Mouse (Mus musculus) thymus, postnatal 0 days (tissue): ENCODE data around the gene Lpin2. TPM values are rescaled to one million over a fixed set of nuclear protein-coding genes. Genes with fewer than 3 reads are reported as not detected.

Experiments
- DNase-seq: peaks from one replicate; pipeline ENCODE4 v3.0.0-alpha.2; 2015; ENCODE audit warnings: low spot score
- polyA plus RNA-seq: library from polyadenylated mRNA; unstranded; fragments of >200 nt; fragmentation: Nextera tagmentation; extraction: Ambion mirVana; gene quantifications from 2 replicates; pipeline ENCODE4 v1.2.1, GENCODE M21; 2015

The Lpin2 gene
- polyA plus RNA-seq, 1 experiment from 2014 or later = 19.8 TPM

GRCm38 (mm10) chr17:71169639-71170038, 12.7 kb upstream of the Lpin2 start:
- no peak for DNase-seq

DNA sequence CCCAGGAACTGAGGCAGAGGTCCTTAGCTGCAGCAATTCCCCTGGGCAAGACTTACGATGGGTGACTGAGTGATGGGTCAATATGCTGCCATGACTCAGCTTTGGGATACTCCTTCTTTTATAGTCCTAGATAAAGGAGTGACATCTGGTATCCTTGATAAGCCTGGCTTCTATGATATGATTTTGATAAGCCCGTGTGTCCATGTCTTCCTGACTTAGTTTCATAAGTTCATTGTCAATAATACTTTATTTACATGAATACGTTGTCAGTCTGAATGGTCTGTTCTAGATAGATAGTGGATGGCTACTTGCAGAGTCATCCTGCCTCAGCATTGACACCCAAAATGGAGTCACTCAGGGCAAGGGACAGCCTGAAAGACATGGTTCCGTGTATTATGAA, 11.2 kb upstream of the Lpin2 start:
- no peak for DNase-seq

GRCm38 (mm10) chr17:71177336-71177735, 5.0 kb upstream of the Lpin2 start:
- DNase-seq = no peak

GRCm38 (mm10) chr17:71177949-71178348, 4.4 kb upstream of the Lpin2 start:
- DNase-seq = no peak

DNA sequence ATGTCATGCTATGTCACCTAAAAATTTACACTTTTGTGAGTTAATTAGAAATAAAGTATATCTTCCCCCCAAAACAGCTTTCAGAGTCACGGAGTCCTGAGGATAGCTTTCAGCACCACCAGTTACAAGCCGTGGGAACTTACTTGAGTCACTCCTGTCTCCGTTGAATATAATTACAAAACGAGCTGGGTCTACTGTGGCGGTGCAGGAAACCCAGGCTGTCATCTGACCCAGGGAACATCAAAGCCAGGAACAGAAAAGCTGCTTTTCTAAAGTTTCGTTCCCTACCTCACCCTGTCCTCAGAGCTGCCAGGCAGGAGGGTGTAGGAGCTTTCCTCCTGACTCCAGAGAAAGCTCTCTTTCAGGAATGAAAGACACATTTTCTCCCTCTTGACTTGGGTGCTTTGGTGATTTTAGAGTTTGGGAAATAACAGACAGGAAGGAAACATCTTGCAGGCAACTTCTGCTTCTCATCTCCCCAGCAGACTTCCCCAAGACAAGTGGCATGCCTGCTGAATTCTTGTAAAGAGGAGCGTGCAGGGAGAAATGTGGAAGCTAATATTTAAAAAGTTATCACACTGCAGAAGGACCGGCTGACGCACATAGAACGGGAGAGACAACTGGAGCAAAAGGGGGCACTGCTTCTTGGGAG, 3.7 kb upstream of the Lpin2 start:
- peak; percentile 41 for DNase-seq

DNA sequence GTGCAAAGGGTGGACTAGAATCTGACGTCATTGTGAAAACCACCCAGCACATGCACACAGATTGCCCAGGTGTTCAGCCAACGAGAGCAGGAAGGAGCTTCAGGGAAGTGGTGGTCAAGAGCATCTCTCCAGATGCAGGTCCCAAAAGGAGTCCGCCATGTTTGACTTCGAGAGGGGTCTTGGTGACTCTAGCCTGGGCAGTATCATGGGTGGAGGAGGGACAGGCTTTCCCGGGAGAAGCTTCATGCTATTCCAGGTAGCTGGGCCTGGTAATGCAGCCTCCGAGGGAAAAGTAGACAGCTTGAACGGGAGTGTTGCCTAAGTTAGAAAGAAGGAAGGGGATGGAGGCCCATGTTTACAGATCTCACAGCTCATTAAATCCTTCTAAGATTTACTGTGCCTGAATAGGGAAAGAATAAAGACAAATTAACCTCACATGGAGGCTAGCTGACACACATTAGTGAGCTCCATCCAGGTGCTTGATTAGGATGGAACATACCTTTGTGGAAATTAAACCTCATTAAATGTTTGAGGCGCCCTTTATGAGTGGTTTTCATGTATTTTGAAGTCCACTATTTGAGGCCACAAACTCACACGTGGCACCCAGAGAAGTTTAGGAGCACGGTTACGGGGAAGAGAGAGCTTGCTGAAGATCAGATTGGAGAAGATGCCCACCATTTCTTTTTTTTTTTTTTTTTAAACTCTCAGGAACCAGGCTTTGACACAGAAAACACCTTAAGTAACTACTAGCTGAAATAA, 2.6 kb upstream of the Lpin2 start:
- DNase-seq = no peak

DNA sequence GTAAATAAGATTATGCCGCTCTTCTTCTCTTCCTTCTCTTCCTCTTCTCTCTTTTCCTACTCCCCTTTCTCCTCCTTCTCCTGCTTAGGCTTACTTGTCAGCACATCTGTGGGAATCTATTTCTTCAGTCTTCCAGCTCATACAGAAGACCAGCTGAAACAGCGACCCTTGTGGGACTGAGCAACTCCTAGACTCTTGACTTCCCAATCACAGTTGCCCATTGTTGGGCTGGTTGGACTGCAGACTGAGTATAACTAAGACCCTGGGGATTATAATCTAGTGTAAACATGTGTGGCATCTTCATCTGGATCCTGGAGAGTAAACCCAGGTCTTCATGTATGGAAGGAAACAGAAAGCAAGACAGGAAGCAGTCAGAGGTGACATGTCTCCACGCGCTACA, 1.8 kb upstream of the Lpin2 start:
- no peak for DNase-seq

- DNase-seq = peak; percentile 92
Measured at GRCm38 (mm10) chr17:71182871-71183656, 704 bp downstream of the Lpin2 start.

DNA sequence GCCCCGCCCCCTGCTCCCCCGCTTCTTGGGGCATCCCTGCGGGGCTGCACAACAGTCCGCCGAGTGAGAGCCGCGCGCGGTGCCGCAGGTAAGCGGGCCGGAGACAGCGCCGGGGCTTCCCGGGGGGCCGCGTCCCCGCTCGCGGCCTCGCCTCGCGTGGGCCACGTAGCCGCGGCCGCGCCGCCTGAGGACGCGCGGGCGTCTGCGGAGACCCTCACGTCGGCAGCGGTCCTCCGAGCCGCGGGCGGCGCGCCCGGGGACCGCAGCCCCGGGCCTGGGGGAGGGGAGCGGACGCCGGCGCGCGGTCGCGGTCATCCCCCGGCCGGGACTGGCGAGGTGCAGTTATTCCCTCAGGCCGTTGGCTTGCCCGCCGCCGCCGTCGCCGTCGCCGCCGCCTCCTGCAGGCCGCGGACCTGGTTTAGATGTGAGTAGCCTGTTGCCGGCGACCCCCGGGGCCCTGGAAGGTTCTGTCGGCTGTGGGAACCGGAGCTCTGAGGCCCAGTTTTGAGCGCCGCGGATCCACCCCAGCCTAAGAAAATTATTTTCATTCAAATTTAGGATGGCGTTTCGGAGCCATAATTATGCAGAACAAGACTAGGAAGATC, 1.4 kb downstream of the Lpin2 start:
- DNase-seq = no peak

GRCm38 (mm10) chr17:71184356-71185111, 2.2 kb downstream of the Lpin2 start:
- peak; percentile 56 for DNase-seq

GRCm38 (mm10) chr17:71185368-71185767, 3.0 kb downstream of the Lpin2 start:
- DNase-seq = no peak

DNA sequence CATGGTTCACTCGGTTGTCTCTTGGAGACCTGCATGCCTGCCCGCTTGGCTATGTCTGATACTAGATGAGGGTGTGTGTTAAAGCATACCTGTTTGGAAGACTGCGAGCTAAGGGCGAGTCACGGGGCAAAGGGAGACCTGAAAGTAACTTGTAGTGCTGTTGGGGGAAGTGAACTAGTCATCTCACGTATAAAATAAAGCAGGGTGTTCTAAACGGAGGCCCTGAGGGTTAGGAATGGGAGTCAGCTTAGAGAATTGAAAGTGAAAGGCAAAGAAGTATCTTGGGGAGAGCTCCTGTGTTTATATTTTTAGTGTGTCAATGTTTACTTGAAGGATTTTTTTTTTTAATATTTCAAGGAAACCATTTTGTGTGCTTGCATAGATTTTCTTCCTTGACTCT, 8.2 kb downstream of the Lpin2 start:
- no peak for DNase-seq

GRCm38 (mm10) chr17:71191063-71191462, 8.7 kb downstream of the Lpin2 start:
- DNase-seq = no peak

DNA sequence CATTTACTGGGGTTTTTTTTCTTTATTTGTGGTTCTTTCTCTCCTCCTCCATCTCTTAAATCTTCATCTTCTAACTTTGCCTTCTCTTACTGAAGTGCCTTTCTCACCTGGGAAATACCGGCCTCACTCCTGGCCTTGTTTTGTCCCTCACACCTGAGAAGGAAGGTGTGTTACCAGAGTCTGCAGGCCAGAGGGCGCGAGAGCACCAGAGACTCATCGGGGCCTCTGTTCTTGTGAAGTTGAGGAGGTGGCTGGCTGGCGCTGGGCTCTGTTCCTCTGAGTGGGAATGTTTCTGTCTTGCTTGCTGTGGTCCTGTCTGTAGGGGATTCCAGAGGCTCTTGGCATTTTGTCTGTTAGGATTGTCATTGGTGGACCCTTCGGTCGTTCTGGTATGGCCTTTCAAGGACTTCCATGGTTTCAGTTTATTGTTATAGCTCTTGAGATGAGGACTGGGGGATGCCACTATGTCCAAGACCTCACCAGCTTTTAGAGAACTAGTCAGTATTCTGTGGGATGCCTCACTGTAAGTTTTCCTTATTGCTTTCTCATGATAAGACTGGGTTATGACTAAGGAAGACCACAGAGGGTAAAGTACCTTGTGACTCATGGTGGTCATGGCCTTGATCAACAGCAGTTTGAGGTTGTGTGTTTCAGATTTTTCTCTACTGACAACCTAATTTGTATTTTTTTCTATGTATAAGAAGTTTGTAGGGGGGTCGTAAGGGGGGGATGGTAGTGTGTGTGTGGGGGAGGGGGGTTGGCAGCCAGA, 9.5 kb downstream of the Lpin2 start:
- DNase-seq = no peak

- DNase-seq = no peak
Measured at GRCm38 (mm10) chr17:71193019-71193418, 10.7 kb downstream of the Lpin2 start.

GRCm38 (mm10) chr17:71193485-71193884, 11.1 kb downstream of the Lpin2 start:
- DNase-seq = no peak

- DNase-seq = no peak
Measured at GRCm38 (mm10) chr17:71194906-71195632, 12.7 kb downstream of the Lpin2 start.

DNA sequence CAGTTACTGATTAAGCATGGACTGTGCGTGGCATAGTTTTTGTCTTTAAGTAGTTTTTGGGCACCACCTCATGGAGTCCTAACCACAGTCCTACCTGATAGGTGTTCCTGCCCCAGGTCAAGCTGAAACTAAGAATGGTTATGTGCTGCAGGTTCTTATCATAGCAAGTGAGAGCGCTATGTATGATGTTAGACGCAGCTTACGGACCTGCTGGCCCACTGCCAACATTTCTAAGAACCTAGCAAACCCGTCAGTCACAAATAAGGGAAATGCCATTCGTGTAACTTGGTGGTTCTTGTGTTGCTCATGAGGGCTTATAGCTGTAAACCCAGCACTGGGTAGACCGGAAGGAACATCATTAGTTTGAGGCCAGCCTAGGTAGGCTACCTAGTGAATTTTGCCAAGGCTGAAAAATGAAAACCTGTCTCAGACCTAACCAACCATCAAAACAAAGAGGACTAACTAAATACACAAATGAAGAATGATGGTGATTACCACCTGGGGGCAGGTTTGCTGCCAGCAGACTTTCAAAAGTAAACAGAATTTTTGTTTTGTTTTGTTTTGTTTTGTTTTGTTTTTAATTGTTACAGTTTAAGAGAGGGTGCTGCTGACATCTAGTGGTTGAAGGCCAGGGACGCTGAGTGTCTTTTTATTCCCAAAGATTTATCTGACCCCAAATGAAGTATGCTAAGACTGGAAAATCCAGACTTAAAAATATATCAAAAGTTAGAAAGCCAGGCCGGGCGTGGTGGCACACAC, 13.5 kb downstream of the Lpin2 start:
- peak; percentile 48 for DNase-seq

DNA sequence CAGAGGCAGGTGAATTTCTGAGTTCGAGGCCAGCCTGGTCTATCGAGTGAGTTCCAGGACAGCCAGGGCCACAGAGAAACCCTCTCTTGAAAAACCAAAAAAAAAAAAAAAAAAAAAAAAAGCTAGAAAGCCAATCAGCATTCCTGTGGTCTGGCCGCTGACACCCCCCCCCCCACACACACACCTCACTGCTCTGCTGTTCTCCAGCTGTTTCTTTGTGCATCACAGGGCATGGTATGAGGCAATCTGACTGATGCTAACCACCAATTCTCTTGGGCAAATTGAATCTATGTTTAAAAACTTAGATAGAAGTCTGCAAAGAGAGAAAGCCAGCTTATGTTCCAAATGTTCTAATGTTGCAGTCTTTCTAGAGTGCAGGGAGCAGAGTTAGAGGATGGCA, 14.1 kb downstream of the Lpin2 start:
- DNase-seq = no peak
